Mouse (Mus musculus) thymus, adult 2 months (tissue): ENCODE measurements around the gene Dynlrb1. TPM values are rescaled to one million over a fixed set of nuclear protein-coding genes. Genes with fewer than 3 reads are reported as not detected.
A peak's percentile ranks its signal among the peaks of the same experiment; 100 is the strongest.

Experiments
- DNase-seq: peaks from one replicate; pipeline ENCODE4 v3.0.0; 2021
- H3K27ac ChIP-seq: fragments of 200-500 bp; 2 replicates; pipeline ENCODE4 v1.5.1; 2012; ENCODE audit warnings: low read length, control low read depth; ENCODE audit not compliant: control insufficient read depth, insufficient read depth
- H3K27me3 ChIP-seq: fragments of 200-500 bp; 2 replicates; pipeline ENCODE4 v1.6.1; 2012; ENCODE audit warnings: mild to moderate bottlenecking, low read length, moderate library complexity, mixed read lengths; ENCODE audit not compliant: control insufficient read depth, insufficient read depth
- H3K36me3 ChIP-seq: fragments of 200-500 bp; 2 replicates; pipeline ENCODE4 v1.6.1; 2012; ENCODE audit warnings: mild to moderate bottlenecking, low read length, moderate library complexity; ENCODE audit not compliant: control insufficient read depth, insufficient read depth
- H3K4me1 ChIP-seq: fragments of 200-500 bp; replicated peaks from 2 replicates; pipeline ENCODE4 v1.6.1; 2012; ENCODE audit warnings: low read length; ENCODE audit not compliant: control insufficient read depth, insufficient read depth
- H3K4me3 ChIP-seq: fragments of 200-500 bp; 2 replicates; pipeline ENCODE4 v1.5.1; 2012; ENCODE audit warnings: mild to moderate bottlenecking, low read length, control low read depth, moderate library complexity; ENCODE audit not compliant: control insufficient read depth, insufficient read depth
- CTCF ChIP-seq: fragments of 200-500 bp; IDR thresholded peaks from 2 replicates; pipeline ENCODE4 v1.5.1; 2012; ENCODE audit warnings: mild to moderate bottlenecking, control low read depth, low read length, moderate library complexity, borderline replicate concordance; ENCODE audit not compliant: control insufficient read depth, poor library complexity, insufficient read depth; ENCODE audit errors: extremely low read depth
- POLR2A ChIP-seq: fragments of 200-500 bp; IDR thresholded peaks from 2 replicates; pipeline ENCODE4 v1.6.1; 2012; ENCODE audit warnings: mild to moderate bottlenecking, low read length, control low read depth, moderate library complexity; ENCODE audit not compliant: control insufficient read depth, poor library complexity, insufficient read depth; ENCODE audit errors: extremely low read depth
- WGBS: fragments of 180-500 bp; shearing (Covaris S2); methylation state at CpG from one replicate; pipeline ENCODE4 v1.1.7; 2018; 5-methylcytosine and 5-hydroxymethylcytosine counted together
- polyA plus RNA-seq: library from polyadenylated mRNA; depleted of rRNA; stranded (reverse); fragments of >200 nt; gene quantifications from 2 replicates; pipeline ENCODE4 v1.2.3, GENCODE M21; 2012

Dynlrb1 gene
- polyA plus RNA-seq, 1 experiment, result 303 TPM

GRCm38 (mm10) chr2:155240915-155241314, 4.6 kb downstream of the Dynlrb1 start:
- DNase-seq, result peak; percentile 58
- peaks cover 26% of the 10 kb centered on the region for H3K36me3 ChIP-seq
- TF ChIP-seq CTCF (no peak), POLR2A (no peak)
- no peak overlapping the region for H3K27ac ChIP-seq
- H3K4me3 ChIP-seq, result no peak overlapping the region
- peaks cover 13% of the 10 kb centered on the region for H3K4me1 ChIP-seq
- no peaks in the 10 kb centered on the region for H3K27me3 ChIP-seq
- WGBS, result 90% methylated on average over 4 of the region's 4 CpGs

- TF ChIP-seq POLR2A (no peak), CTCF (no peak)
- Histone ChIP-seq H3K4me1 (peaks cover 11% of the 10 kb centered on the region), H3K4me3 (no peak overlapping the region), H3K27me3 (no peaks in the 10 kb centered on the region), H3K27ac (no peak overlapping the region), H3K36me3 (peaks cover 29% of the 10 kb centered on the region)
- DNase-seq, result no peak
- WGBS, result 95% methylated on average over 7 of the region's 7 CpGs
Measured at GRCm38 (mm10) chr2:155242296-155242855, 6.0 kb downstream of the Dynlrb1 start.

GRCm38 (mm10) chr2:155246231-155246630, 9.9 kb downstream of the Dynlrb1 start:
- Histone ChIP-seq H3K4me1 (0 out of 2 replicates have a peak, but pooled peaks cover 1% of the 10 kb centered on the region), H3K27ac (no peak overlapping the region), H3K36me3 (peaks cover 68% of the 10 kb centered on the region), H3K27me3 (no peaks in the 10 kb centered on the region), H3K4me3 (no peak overlapping the region)
- no peak for DNase-seq
- TF ChIP-seq POLR2A, result no peak
- TF ChIP-seq CTCF, result no peak
- WGBS, result 90% methylated on average over 4 of the region's 4 CpGs

GRCm38 (mm10) chr2:155248206-155248605, 11.9 kb downstream of the Dynlrb1 start:
- WGBS, result 92% methylated on average over 1 of the region's 1 CpGs
- Histone ChIP-seq H3K4me1 (no peaks in the 10 kb centered on the region), H3K36me3 (peaks cover 68% of the 10 kb centered on the region), H3K27ac (no peak overlapping the region), H3K27me3 (no peaks in the 10 kb centered on the region), H3K4me3 (no peak overlapping the region)
- DNase-seq, result no peak
- no peak for TF ChIP-seq POLR2A

- Histone ChIP-seq H3K4me3 (no peak overlapping the region), H3K27me3 (no peaks in the 10 kb centered on the region), H3K36me3 (peaks cover 63% of the 10 kb centered on the region), H3K27ac (no peak overlapping the region), H3K4me1 (no peaks in the 10 kb centered on the region)
- TF ChIP-seq CTCF, result no peak
- no peak for TF ChIP-seq POLR2A
- 97% methylated on average over 2 of the region's 2 CpGs for WGBS
- no peak for DNase-seq
Measured at GRCm38 (mm10) chr2:155248718-155249117, 12.4 kb downstream of the Dynlrb1 start.

GRCm38 (mm10) chr2:155249588-155249987, 13.3 kb downstream of the Dynlrb1 start:
- WGBS, result 66% methylated on average over 5 of the region's 5 CpGs

GRCm38 (mm10) chr2:155265526-155265925, 29.2 kb downstream of the Dynlrb1 start:
- 92% methylated on average over 6 of the region's 6 CpGs for WGBS
- H3K36me3 ChIP-seq, result no peaks in the 10 kb centered on the region
- H3K27me3 ChIP-seq, result no peaks in the 10 kb centered on the region
- no peak overlapping the region for H3K27ac ChIP-seq
- no peak for DNase-seq
- H3K4me3 ChIP-seq, result no peak overlapping the region
- no peak for TF ChIP-seq POLR2A
- no peak for TF ChIP-seq CTCF
- H3K4me1 ChIP-seq, result no peaks in the 10 kb centered on the region

More at GRCm38 (mm10) chr2:155249588-155249987, 13.3 kb downstream of the Dynlrb1 start:
- Histone ChIP-seq H3K27ac (no peak overlapping the region), H3K27me3 (no peaks in the 10 kb centered on the region), H3K4me1 (no peaks in the 10 kb centered on the region), H3K36me3 (peaks cover 54% of the 10 kb centered on the region), H3K4me3 (no peak overlapping the region)
- TF ChIP-seq POLR2A (no peak), CTCF (no peak)
- no peak for DNase-seq
